Mouse (Mus musculus) kidney, adult 11 months (tissue): Measurements from ENCODE around the gene Pde7b.
"Not testable (repeated sequence)": the region's sequence is repeated elsewhere in the genome, so short reads cannot be mapped to it uniquely, and the experiment has no call there.

Source experiments
- DNase-seq: peaks from one replicate; pipeline ENCODE4 v3.0.0; 2022

Pde7b gene

DNA sequence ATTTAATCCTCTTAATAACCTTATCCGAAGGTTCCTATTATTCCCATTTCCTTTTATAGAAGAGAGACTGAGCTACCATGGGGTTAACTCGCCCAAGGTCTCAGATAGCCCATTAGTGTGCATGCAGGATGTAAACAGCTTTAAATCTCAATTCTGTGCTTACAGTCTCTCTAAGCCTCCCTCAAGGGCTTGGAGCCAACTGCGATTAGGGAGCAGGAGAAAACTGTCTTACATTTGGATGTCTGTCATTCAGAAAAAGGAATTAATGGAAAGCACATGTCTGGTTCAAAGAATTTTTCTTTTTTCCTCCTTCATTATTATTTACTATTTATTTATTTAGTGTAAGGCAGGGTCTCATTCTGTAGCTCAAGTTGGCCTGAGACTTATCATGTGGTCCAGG is 181.8 kb downstream of the Pde7b start:
- no peak for DNase-seq

DNA sequence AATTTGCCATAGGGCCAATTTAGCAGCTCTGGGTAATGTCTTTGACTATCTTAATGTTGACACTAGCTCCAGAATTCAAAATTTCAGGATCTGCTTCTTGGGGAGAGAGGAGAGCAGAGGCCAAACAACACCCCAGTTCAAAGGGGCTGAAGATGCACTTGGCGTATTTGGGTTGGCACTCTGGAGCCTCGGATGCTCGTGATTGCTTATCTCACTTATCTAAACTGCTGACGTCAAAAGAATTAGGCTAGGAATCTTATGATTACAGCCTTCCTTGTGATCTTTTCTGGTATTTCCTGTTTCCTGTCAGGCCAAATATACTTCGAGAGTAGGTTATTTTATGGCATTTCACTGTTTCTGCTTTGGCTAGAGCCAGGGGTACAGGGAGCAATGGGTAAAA is 191.1 kb downstream of the Pde7b start:
- no peak for DNase-seq

DNA sequence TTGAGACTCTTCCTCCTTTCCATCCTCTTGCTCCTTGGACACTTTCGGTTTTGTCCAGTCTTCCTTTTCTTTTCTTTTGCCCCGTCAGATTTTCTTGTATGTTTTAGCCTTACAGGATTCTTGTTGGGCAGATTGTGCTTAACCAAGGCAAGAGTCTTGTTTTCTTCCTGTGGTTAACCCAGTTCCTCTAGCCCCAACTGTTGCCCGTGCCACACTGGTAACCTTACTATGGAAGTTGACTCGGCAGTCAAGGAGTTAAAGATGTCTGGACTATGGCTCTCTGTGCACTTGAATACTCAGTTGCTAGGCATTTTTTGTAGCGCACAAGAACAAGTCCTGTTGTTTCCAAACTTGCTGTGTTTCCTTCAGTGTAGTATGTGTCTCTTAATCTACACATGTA is 193.0 kb downstream of the Pde7b start:
- no peak for DNase-seq

DNA sequence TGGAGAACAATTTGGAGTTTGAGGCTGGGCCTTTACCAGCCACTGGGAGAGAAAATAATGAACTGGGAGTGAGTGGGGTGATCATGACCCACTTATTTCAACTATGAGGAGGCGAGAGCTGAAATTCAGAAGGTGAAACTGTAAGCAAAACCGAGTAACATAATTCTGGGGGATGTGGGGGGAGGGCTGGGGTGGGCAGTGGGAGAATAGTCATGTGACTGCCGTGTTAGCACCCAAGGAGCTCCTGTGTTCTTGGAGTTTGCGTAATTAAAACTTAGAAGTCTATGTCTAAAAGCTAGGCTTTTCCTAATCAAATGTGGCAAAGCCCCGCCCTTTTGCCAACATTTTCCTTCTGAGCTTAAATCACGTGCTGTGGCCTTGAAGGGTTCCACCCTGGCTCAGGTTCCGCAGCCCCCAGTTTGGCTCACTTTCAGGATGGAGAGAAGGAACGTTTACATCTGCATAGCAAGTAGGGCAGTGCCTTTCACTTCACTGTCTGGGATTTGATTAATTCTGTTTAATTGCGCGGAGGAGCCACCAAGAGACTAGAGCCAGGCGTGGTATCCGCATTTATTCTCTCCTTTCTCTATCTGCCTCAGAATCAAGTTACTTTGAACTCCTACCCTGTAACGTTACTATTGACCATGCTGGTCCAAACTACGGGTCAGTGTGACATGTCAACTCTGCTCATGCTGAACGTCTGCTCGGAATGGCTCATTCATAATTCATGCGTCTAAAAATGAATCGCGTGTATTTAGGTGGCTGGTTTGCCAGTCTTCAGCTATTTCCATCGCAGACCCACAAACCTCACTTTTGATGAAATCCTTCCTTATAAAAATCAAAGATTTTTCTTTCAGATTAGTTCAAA is 196.1 kb downstream of the Pde7b start:
- DNase-seq = no peak

DNA sequence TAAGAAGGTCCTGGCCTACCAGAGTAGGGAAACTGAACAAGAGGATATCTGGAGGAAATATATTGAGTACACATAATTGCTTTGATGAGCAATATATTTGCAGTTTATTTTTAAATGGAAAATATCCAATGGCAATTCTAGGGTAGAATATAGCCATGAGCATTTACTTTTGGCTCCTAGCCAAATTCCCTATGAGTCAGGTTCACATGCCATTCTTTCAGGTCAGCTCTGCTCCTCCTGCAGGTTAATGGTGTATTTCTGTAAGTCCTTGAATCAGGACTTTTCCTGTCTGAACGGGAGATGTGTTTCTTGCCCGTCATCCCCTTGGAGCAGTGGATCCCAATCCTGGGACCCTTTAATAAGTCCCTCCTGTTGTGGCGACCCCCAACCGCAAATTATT is 197.1 kb downstream of the Pde7b start:
- DNase-seq = no peak

DNA sequence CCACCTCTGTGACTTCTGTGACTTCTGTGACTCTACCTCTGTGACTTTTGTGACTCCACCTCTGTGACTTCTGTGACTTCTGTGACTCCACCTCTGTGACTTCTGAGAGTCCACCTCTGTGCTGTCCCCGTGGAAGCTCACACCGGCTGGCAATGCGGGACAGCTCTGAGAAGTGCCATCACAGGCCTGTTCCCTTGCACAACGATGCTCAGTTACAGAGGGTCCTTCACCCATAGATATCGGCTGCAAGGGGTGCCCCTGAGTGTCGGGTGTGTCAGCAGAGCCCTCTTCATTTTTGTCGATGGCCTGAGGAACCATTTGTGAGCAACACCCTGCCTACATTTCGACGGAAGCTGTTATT is 206.4 kb downstream of the Pde7b start:
- DNase-seq = no peak

DNA sequence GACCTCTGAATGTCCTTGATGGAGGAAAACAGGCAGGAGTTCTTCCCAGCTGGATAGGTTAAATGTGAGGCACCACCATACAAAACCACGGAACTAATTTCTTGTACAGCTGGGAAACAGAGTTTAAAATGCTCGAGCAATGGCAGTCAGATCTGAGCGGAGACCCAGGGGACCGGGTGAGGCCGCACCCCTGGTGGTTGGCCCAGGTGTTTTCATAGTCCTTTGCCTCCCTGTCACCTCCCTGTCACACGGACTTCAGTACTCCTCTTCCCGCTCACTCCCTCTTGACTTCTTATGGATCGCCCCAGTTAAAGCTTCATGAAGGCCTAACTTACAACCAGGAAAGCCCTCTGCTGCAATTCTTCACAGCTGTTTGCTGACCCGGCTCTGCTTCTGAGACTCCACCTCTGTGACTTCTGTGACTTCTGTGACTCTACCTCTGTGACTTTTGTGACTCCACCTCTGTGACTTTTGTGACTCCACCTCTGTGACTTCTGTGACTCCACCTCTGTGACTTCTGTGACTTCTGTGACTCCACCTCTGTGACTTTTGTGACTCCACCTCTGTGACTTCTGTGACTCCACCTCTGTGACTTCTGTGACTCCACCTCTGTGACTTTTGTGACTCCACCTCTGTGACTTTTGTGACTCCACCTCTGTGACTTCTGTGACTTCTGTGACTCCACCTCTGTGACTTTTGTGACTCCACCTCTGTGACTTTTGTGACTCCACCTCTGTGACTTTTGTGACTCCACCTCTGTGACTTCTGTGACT is 206.9 kb downstream of the Pde7b start:
- not testable (repeated sequence) for DNase-seq

DNA sequence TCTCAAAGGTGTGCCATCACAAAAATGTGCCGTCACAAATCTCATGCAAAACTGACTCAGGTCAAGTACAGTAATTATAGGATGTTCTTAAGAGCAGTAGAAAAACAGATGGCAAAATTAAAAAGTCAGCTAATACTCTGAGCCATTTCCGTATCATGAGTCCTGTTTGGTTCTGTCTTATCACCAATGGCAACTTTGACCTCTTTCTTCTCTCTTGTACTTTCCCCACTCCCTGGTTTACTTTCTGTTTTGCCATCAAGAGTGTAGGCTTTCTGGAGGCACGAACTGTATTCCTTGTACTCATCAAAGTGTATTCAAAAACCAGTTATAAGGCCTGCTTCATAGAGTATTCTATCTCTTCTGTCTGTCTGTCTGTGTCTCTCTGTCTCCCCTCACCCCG is 211.0 kb downstream of the Pde7b start:
- DNase-seq = no peak

DNA sequence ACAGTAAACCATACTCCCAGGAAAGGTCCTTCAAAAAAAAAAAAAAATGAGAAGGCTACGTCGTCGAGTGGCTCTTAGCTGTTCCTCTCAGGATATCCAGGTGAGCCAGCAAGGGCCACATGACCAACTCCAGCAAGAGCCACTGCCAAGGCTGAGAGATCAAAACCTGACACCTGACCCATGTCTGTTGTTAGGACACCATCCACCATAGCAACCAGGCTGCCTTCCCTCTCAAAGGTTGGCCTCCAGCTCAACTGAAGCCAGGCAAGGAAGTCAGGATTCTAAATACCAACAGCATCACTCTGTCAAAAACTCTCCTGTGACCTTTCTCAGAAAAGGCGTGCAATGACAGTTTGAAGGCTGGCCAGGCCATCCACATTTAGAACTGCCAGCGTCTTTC is 211.4 kb downstream of the Pde7b start:
- DNase-seq = no peak

DNA sequence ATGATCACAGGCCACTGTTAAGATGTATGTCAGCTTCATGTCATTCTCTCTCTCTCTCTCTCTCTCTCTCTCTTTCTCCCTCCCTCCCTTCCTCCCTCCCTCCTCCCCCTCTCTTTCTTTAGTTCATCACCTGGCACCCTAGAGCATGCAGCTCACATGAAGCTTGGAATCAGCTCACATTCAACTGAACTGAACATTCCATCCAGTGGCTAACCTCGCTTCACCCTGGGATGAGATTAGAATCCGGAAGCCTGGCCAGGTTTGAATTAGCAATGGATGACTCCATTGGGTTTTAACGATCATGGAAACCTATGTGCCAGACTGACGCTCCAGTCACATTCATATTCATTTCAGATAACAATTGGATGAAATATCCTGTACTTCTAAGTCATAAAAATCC is 215.1 kb downstream of the Pde7b start:
- no peak for DNase-seq

DNA sequence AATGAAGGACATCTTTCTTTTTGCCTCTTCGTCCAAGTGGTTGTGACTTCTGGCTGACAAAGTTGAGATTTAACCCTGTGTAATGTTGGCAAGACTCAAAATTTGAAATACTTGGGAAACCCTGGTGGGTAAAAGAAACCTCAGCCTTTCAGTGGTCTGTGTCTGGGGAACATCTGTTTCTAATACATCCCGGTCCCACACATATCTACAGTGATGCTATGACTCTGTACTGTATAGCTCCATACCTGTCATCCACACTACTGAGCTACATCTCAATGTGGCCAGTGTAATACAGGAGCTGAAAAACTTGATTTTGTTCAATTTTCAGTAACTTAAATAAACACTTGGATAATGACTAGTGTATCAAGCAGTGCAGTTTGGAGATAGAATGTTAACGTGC is 216.4 kb downstream of the Pde7b start:
- no peak for DNase-seq

DNA sequence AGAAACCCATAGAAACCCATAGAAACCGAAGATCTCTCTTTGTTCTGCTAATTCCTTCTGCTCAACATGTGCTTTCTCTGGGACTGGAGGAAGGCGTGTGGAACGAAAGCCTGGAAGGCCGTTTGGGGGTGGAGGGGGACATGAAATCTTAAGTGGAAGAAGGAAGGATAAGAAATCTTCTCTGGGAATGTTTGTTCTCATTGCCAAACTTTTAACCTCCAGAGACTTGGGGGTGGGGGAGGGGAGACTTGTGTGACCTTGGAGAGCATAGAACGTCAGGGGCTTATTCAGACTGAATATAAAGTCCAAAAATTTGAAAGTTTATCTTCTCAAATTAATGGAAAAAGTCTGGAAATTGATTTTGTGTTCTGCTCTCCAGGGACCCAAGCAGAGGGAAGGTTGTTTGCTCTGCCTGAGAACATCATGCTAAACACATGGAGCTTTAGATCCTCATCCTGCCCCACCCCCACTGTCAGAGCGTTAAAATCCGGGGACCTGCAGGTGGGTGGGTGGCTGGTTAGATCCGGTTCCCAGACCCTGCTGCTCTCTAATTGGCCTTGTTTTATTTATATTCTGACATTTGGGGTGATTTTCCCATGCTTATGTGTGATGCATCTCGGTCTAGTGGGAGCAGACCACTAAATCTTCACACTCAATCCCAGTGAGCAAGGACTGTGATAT is 217.0 kb downstream of the Pde7b start:
- no peak for DNase-seq

DNA sequence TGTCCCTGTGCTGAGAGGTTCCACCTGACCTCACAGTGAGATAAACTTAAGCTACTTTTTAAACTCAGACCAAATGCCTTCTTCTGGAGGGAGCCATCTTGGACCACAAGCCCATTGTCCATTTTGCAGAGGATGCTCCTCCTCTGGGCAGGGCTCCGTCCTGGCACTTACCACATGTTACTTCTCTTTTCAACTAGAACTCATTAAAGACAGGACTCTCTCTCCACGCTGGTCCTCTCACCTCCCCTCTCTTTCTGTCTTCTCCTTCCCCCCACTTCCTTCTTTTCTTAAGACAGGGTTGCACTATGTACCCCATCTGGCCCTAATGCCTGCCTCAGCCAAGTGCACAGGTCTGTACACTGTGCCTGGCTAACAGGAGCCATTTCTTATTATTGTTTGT is 217.8 kb downstream of the Pde7b start:
- no peak for DNase-seq

DNA sequence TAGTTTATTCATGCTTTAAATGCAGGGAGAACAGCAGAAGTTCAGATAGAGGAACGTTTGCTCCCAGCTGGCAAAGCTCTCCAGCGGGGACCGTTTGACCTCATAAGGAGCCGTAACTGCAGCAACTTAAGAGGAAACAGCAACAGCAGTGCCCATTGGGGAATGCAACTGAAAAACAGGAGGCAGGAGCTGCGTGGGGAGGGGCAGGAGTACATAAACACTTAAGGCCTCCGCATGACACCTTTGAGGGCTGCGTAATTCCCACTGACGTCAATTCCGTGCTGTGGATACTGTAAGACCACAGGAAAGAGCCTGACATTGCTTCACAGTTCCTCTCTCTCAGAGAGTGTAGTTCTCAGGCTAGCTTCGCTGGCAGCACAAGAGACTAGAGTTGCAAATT is 219.4 kb downstream of the Pde7b start:
- DNase-seq = no peak

DNA sequence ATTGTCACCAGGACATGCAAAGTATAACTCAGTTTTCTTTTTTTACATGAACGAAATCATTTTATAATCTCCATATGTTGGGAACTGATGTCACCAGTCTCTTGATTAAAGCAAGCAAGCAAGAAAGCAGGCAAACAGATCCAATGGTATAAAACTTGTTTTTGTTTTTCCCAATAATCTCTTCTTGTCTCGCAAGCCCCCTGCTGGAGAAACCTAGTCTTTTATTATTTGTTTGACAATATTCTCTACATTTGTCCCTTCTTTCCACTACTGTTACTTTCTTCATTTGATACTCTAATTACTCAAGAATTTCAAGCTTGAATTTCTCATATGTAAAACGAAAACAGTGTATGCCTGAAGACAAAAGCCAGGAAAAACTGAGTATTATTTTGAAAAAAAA is 220.1 kb downstream of the Pde7b start:
- DNase-seq = no peak

DNA sequence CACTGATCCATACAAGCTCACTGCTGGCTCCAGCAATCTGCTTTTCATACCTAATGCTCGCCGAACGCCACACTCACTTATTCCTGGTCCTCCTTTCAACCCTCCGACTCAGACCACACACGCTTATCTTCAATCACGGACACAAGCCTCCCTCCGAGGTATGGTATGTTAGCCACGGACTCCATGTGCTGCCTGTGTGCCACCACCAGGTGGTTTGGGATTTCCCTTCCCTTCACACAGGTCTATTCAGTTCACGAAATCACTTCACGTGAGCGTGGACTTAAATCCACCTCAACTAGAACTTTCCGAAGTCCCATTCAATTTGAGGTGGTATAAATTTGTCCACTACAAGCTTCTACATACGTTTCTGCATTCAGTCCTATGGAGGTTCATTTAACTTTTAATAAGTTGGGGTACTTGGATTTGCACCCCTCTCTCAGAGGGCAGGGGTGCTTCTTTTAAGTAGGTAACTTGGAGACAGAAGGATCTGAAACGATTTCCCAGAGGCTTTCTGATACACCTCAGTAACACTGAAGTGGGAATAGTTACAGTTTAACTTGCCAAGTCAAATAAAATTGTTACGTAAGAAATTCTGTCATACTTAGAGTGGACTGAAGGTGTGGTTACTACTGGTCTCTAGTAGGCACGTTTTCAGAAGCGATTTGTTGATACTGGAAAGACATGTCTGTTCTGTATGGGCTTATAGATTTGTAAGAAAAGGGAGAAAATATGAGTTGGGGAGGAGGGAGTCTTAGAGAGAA is 221.4 kb downstream of the Pde7b start:
- no peak for DNase-seq

DNA sequence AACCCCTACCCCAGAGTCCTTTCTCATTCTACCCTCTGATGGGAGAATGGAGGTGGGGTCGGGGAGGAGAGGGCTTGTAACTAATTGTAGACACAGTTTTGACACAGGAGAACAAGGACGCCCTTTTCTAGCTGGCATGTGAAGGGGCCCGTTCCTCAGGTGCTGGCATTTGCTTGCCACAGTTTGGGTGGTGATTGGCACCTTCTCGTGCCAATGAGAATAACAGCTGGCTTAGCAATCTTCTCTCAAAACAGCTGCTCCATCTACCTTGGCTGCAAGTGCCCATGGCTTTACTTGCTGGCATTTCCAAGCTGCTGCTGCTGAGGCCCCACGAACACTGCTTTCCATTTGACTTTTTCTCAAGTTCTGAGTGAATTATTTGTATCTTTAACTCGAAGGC is 223.7 kb downstream of the Pde7b start:
- DNase-seq = no peak

DNA sequence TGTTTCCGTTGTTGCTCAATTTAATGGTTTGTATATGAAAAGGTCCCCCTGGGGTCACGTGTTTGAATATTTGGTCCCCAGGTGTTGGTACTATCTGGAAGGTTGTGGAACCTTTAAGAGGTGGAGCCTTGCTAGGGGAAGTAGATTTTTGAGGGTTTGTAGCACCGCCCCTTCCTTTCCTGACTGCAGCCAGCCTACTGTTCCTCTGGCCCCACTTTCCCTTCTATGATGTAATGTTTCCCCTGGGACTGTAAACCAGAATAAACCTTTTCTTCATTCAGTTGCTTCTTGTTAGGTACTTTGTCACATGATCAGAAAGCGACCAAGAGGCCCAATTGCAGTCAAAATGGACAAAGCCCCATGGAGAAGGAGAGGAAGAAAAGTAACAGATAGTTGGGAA is 229.8 kb downstream of the Pde7b start:
- DNase-seq = no peak

DNA sequence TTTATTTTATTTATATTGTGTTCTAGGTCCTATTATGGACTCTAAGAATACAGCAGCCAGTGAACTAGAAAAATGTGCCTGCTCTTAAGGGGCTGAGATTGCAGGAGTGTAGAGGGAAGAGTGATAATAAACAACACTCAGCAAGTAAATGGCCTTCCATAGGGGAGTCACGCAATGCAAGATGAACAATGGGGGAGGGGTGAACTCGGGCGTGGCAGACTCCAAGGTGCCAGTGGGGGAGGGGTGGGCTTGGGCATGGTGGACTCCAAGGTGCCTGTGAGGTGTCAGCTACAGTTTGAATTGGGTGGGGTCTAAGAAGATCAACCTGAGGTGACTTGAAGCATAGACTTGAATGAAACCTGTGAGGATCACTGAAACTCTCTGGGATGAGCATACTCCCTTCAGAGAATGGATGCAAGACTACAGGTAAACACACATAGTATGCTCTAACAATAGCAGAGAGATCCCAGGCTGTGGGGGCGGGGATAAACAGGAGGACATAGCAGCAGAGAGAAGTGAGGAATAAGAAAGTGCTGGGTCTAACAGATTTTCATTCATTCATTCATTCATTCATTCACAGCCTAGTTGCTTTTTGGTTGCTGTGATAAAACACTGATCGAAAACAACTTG is 230.9 kb downstream of the Pde7b start:
- DNase-seq = no peak

DNA sequence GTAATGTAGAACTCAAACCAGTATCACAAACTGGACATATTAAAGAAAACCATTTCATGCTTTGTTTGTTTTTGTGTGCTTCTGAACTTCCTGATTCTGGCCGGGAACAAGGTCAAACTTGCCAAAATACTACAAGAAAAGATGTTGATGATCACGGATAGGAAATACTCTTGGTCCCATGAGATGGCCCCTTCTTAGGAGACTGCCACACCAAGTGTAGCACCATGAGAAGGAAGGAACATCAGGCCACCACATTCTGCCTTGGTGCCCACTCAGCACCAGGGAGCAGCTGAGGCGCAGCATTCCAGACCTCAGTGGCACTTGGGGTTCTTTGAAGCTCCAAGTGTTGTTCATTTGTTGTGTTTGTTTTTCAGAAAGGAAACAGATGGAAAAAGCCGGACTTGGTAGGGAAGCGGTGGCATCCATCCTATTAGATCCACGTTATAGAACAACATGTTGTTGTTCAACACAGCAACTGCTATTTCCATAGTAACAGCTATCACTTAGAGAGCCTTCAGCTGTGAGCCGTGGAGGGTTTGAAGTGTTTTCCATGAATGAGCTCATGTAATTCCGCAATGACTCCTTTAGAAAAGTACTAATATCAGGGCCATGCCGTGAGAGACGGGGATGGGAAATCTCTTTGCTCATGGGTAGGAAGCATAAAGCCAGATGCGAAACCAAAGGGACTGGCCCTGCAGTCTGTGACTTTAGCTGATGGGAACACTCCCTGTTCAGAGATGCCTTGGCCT is 232.5 kb downstream of the Pde7b start:
- DNase-seq = no peak

DNA sequence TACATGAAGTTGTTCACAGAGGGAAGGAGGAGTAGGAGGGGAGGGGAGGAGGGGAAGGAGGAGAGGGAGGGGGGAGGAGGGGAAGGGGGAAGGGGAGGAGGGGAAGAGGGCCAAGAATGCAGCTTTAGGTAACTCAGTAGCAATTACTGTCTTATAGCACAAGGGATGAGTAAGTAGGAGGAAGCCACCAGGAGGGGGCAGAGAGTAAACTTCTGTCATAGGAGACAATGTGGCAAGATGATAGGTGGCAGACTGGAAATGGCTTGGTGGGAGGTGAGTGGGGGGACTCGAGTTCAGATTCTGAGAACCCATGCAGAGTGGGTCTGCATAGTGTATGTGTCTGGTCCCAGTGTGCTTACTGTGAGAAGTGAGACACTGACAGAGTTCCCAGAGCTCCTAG is 234.1 kb downstream of the Pde7b start:
- DNase-seq = no peak

DNA sequence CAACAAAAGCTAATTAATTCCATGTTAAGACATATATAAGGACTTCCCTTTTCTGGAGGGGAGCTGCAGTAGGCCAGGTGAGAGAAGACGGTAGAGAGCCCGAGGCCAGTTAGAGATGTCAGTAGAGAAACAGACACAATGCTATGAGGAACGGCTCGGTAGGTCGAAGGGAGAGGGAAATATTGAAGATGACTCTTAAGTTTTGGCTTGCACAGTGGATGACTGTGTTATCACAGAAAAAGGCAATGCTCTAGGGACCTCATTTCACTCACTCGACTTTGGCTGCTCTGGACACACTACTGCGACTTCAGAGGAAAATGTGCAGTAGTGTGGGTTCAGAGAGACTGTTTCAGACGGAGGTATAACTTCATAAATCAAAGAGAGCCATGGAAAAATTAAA is 234.6 kb downstream of the Pde7b start:
- no peak for DNase-seq
